Mouse (Mus musculus) liver, embryonic 14.5 days (tissue): ENCODE measurements at regions not wholly inside any gene's neighbourhood (a gene's known extent, or its start where the extent isn't known, plus 50 kb on each side); places are given as distances from the start of the nearest gene placed in this dataset. TPM values are rescaled to one million over a fixed set of nuclear protein-coding genes. Genes with fewer than 3 reads are reported as not detected.

Experiments
- ATAC-seq: fragments of 200-750 bp; cut with Nextera tagmentation; 2 replicates; pipeline ENCODE4 v1.8.0; 2017; ENCODE audit warnings: moderate number of reproducible peaks, mild to moderate bottlenecking, moderate library complexity; ENCODE audit not compliant: insufficient read depth
- DNase-seq, 3 experiments: peaks; one replicate each; pipeline ENCODE4 v3.0.0-alpha.2; 2012 to 2013; ENCODE audit warnings: low read depth in 3 of 3, low spot score in 3 of 3
- H3K27ac ChIP-seq: fragments of 300-500 bp; sonication (generic); 2 replicates; pipeline ENCODE4 v1.5.1; 2014; ENCODE audit warnings: moderate library complexity, mild to moderate bottlenecking, control low read depth, inconsistent platforms
- H3K27me3 ChIP-seq: fragments of 300-500 bp; sonication (generic); 2 replicates; pipeline ENCODE4 v1.6.1; 2014; ENCODE audit warnings: mild to moderate bottlenecking, low read length, moderate library complexity; ENCODE audit not compliant: control insufficient read depth, insufficient read depth
- H3K36me3 ChIP-seq: fragments of 300-500 bp; sonication (generic); replicated peaks from 2 replicates; pipeline ENCODE4 v1.6.1; 2014; ENCODE audit warnings: low read depth; ENCODE audit not compliant: control insufficient read depth, insufficient read depth
- H3K4me1 ChIP-seq, 2 experiments: fragments of 200-500 bp in 1 of 2; fragments of 300-500 bp in 1 of 2; sonication (generic) in 1 of 2; replicated peaks; 2 replicates each; pipeline ENCODE4 v1.6.1; 2012 to 2014; ENCODE audit warnings: antibody characterized with exemption in 1 of 2, inconsistent platforms in 1 of 2, low read length in 1 of 2; ENCODE audit not compliant: control insufficient read depth in 2 of 2, insufficient read depth in 2 of 2
- H3K4me2 ChIP-seq: fragments of 300-500 bp; sonication (generic); 2 replicates; pipeline ENCODE4 v1.6.1; 2014; ENCODE audit warnings: low read depth, mild to moderate bottlenecking, control low read depth, moderate library complexity
- H3K4me3 ChIP-seq, 2 experiments: fragments of 200-500 bp in 1 of 2; fragments of 300-500 bp in 1 of 2; sonication (generic) in 1 of 2; 2 replicates each; pipeline ENCODE4 v1.5.1; 2012 to 2014; ENCODE audit warnings: low read depth in 2 of 2, low read length in 2 of 2, mild to moderate bottlenecking in 2 of 2, control low read depth in 1 of 2, inconsistent platforms in 1 of 2, moderate library complexity in 1 of 2; ENCODE audit not compliant: insufficient read depth in 1 of 2
- H3K9ac ChIP-seq: fragments of 300-500 bp; sonication (generic); replicated peaks from 2 replicates; pipeline ENCODE4 v1.6.1; 2014; ENCODE audit warnings: mild to moderate bottlenecking, control low read depth, moderate library complexity
- H3K9me3 ChIP-seq: fragments of 300-500 bp; sonication (generic); 2 replicates; pipeline ENCODE4 v1.6.1; 2016; ENCODE audit warnings: low read length, mixed read lengths; ENCODE audit not compliant: control insufficient read depth
- CTCF ChIP-seq: IDR thresholded peaks from 2 replicates; pipeline ENCODE4 v1.5.1; 2016; ENCODE audit warnings: antibody characterized with exemption, low read depth, control low read depth
- EP300 ChIP-seq: IDR thresholded peaks from 2 replicates; pipeline ENCODE4 v1.6.1; 2016; ENCODE audit warnings: antibody characterized with exemption, low read depth
- WGBS: fragments of 180-500 bp; shearing (Covaris S2); extraction: QIAGEN DNeasy Blood & Tissue Kit; methylation state at CpG from one replicate; pipeline ENCODE4 v1.1.7; 2014; ENCODE audit not compliant: insufficient replicate concordance; 5-methylcytosine and 5-hydroxymethylcytosine counted together
- microRNA-seq: library from miRNA; unstranded; fragments of <30 nt; microRNA quantifications from one replicate; pipeline ENCODE4, GENCODE M21; 2016

- Histone ChIP-seq H3K36me3 (no peaks in the 10 kb centered on the region), H3K9me3 (no peaks in the 10 kb centered on the region), H3K27ac (no peak overlapping the region), H3K4me2 (no peak overlapping the region), H3K4me3 (no peak overlapping the region), H3K27me3 (no peaks in the 10 kb centered on the region), H3K4me1 (no peaks in the 10 kb centered on the region), H3K9ac (no peak overlapping the region)
- TF ChIP-seq CTCF (peak; percentile 18; the same call in 1 of the 2 replicates), EP300 (no peak)
- ATAC-seq = no peak
- no peak for DNase-seq
These were observed 77.4 kb upstream of the Sntg2 start for GRCm38 (mm10) chr12:30450614-30451013.

- no peak for DNase-seq
- 38% methylated on average over 8 of the region's 8 CpGs for WGBS
These were observed 61.7 kb upstream of the Sntg2 start for GRCm38 (mm10) chr12:30434892-30435291.

GRCm38 (mm10) chr12:30432861-30433260 lies 59.7 kb upstream of the Sntg2 start:
- Histone ChIP-seq H3K9me3 (no peaks in the 10 kb centered on the region), H3K4me1 (no peaks in the 10 kb centered on the region), H3K36me3 (no peaks in the 10 kb centered on the region), H3K4me3 (no peak overlapping the region), H3K4me2 (no peak overlapping the region), H3K27ac (no peak overlapping the region), H3K9ac (no peak overlapping the region), H3K27me3 (no peaks in the 10 kb centered on the region)
- TF ChIP-seq EP300 (no peak), CTCF (no peak)
- WGBS = 64% methylated on average over 5 of the region's 5 CpGs
- no peak for ATAC-seq
- no peak for DNase-seq

More at GRCm38 (mm10) chr12:30434892-30435291, 61.7 kb upstream of the Sntg2 start:
- no peak for ATAC-seq
- Histone ChIP-seq H3K4me2 (no peak overlapping the region), H3K27ac (no peak overlapping the region), H3K36me3 (no peaks in the 10 kb centered on the region), H3K9ac (no peak overlapping the region), H3K4me1 (no peaks in the 10 kb centered on the region), H3K4me3 (no peak overlapping the region), H3K9me3 (no peaks in the 10 kb centered on the region), H3K27me3 (no peaks in the 10 kb centered on the region)
- no peak for TF ChIP-seq EP300
- no peak for TF ChIP-seq CTCF

- DNase-seq (no peak), ATAC-seq (no peak)
- H3K9ac ChIP-seq = no peak overlapping the region
- 47% methylated on average over 3 of the region's 3 CpGs for WGBS
- H3K9me3 ChIP-seq = no peaks in the 10 kb centered on the region
- TF ChIP-seq CTCF (no peak), EP300 (no peak)
- no peaks in the 10 kb centered on the region for H3K27me3 ChIP-seq
- no peak overlapping the region for H3K27ac ChIP-seq
- H3K4me3 ChIP-seq = no peak overlapping the region
- no peaks in the 10 kb centered on the region for H3K4me1 ChIP-seq
- no peak overlapping the region for H3K4me2 ChIP-seq
- H3K36me3 ChIP-seq = no peaks in the 10 kb centered on the region
These were observed 57.5 kb upstream of the Sntg2 start for GRCm38 (mm10) chr12:30430641-30431040.

- TF ChIP-seq CTCF (no peak), EP300 (no peak)
- no peak overlapping the region for H3K4me2 ChIP-seq
- H3K36me3 ChIP-seq = no peaks in the 10 kb centered on the region
- 38% methylated on average over 2 of the region's 2 CpGs for WGBS
- H3K4me1 ChIP-seq = no peaks in the 10 kb centered on the region
- H3K27ac ChIP-seq = no peak overlapping the region
- DNase-seq (no peak), ATAC-seq (no peak)
- no peak overlapping the region for H3K9ac ChIP-seq
- no peaks in the 10 kb centered on the region for H3K9me3 ChIP-seq
- H3K4me3 ChIP-seq = no peak overlapping the region
- H3K27me3 ChIP-seq = no peaks in the 10 kb centered on the region
These were observed 52.1 kb upstream of the Sntg2 start for GRCm38 (mm10) chr12:30425301-30425700.

Small RNA genes lying in the stretch of these regions (microRNA-seq; reads per million reads assigned to microRNA genes)
- not detected for gene Gm25865
